Mouse (Mus musculus) MEL (cell line): Measurements from ENCODE around the gene Tbx19. TPM values are rescaled to one million over a fixed set of nuclear protein-coding genes. Genes with fewer than 3 reads are reported as not detected.

Source experiments
- DNase-seq: peaks from one replicate; pipeline ENCODE4 v3.0.0; 2011; ENCODE audit warnings: low read depth, low spot score
- H3K27ac ChIP-seq: 2 replicates; pipeline ENCODE4 v1.5.1; 2012; ENCODE audit warnings: low read depth, mild to moderate bottlenecking, control low read depth, low read length, moderate library complexity; ENCODE audit not compliant: control insufficient read depth
- H3K27me3 ChIP-seq, 2 experiments: fragments of 150-350 bp in 1 of 2; sonication (generic) in 1 of 2; 2 replicates each; pipeline ENCODE4 v1.6.1; 2012; ENCODE audit warnings: low read length in 2 of 2, mild to moderate bottlenecking in 2 of 2, improper control_type of control experiment in 1 of 2, moderate library complexity in 1 of 2; ENCODE audit not compliant: insufficient read depth in 2 of 2, control insufficient read depth in 1 of 2
- H3K36me3 ChIP-seq, 2 experiments: 2 replicates each; pipeline ENCODE4 v1.6.1; 2012 to 2014; ENCODE audit warnings: low read length in 2 of 2, improper control_type of control experiment in 1 of 2, inconsistent platforms in 1 of 2, mild to moderate bottlenecking in 1 of 2; ENCODE audit not compliant: insufficient read depth in 2 of 2, control insufficient read depth in 1 of 2
- H3K4me1 ChIP-seq, 2 experiments: fragments of 150-350 bp in 1 of 2; sonication (generic) in 1 of 2; 2 replicates each; pipeline ENCODE4 v1.6.1; 2012; ENCODE audit warnings: low read length in 2 of 2, improper control_type of control experiment in 1 of 2, mild to moderate bottlenecking in 1 of 2; ENCODE audit not compliant: insufficient read depth in 2 of 2, control insufficient read depth in 1 of 2
- H3K4me3 ChIP-seq, 2 experiments: fragments of 150-350 bp in 1 of 2; sonication (generic) in 1 of 2; 2 replicates each; pipeline ENCODE4 v1.5.1; 2012; ENCODE audit warnings: low read depth in 2 of 2, low read length in 2 of 2, mild to moderate bottlenecking in 2 of 2, moderate library complexity in 2 of 2, control low read depth in 1 of 2, improper control_type of control experiment in 1 of 2; ENCODE audit not compliant: control insufficient read depth in 1 of 2, insufficient read depth in 1 of 2
- H3K79me2 ChIP-seq: 2 replicates; pipeline ENCODE4 v1.6.1; 2012; ENCODE audit warnings: mild to moderate bottlenecking, low read length, moderate library complexity; ENCODE audit not compliant: control insufficient read depth, poor library complexity, insufficient read depth
- H3K9ac ChIP-seq: 2 replicates; pipeline ENCODE4 v1.6.1; 2012; ENCODE audit warnings: low read depth, mild to moderate bottlenecking, control low read depth, low read length, moderate library complexity; ENCODE audit not compliant: control insufficient read depth, poor library complexity, severe bottlenecking
- H3K9me3 ChIP-seq: fragments of 150-350 bp; sonication (generic); replicated peaks from 2 replicates; pipeline ENCODE4 v1.6.1; 2012; ENCODE audit warnings: mild to moderate bottlenecking, low read length, improper control_type of control experiment, moderate library complexity; ENCODE audit not compliant: insufficient read depth
- BHLHE40 ChIP-seq: IDR thresholded peaks from 2 replicates; pipeline ENCODE4 v1.6.1; 2012; ENCODE audit warnings: low read depth, mild to moderate bottlenecking, inconsistent platforms, low read length, improper control_type of control experiment, borderline replicate concordance
- CHD2 ChIP-seq: IDR thresholded peaks from 2 replicates; pipeline ENCODE4 v1.6.1; 2011; ENCODE audit warnings: low read length, improper control_type of control experiment
- CTCF ChIP-seq, 3 experiments: IDR thresholded peaks in 2 of 3; conservative IDR thresholded peaks in 1 of 3; 2 replicates each; pipeline ENCODE4 v1.5.1; 2011 to 2012; ENCODE audit warnings: low read length in 3 of 3, low read depth in 2 of 3, mild to moderate bottlenecking in 2 of 3, improper control_type of control experiment in 1 of 3, inconsistent platforms in 1 of 3, mixed read lengths in 1 of 3, moderate library complexity in 1 of 3; ENCODE audit not compliant: control insufficient read depth in 1 of 3, insufficient read depth in 1 of 3, poor library complexity in 1 of 3, severe bottlenecking in 1 of 3
- E2F4 ChIP-seq: IDR thresholded peaks from 2 replicates; pipeline ENCODE4 v1.6.1; 2011; ENCODE audit warnings: low read depth, low read length, improper control_type of control experiment, borderline replicate concordance
- EP300 ChIP-seq, 2 experiments: IDR thresholded peaks; 2 replicates each; pipeline ENCODE4 v1.6.1; 2011; ENCODE audit warnings: improper control_type of control experiment in 2 of 2, low read length in 2 of 2, low read depth in 1 of 2, mild to moderate bottlenecking in 1 of 2
- ETS1 ChIP-seq: IDR thresholded peaks from 2 replicates; pipeline ENCODE4 v1.6.1; 2012; ENCODE audit warnings: low read depth, mild to moderate bottlenecking, inconsistent platforms, low read length, improper control_type of control experiment, moderate library complexity
- GABPA ChIP-seq: IDR thresholded peaks from 2 replicates; pipeline ENCODE4 v1.6.1; 2012; ENCODE audit warnings: low read depth, mild to moderate bottlenecking, inconsistent platforms, low read length, improper control_type of control experiment, moderate library complexity
- GATA1 ChIP-seq: IDR thresholded peaks from 2 replicates; pipeline ENCODE4 v1.6.1; 2011; ENCODE audit warnings: low read depth, low read length, improper control_type of control experiment
- KAT2A ChIP-seq: conservative IDR thresholded peaks from 2 replicates; pipeline ENCODE4 v1.6.1; 2012; ENCODE audit warnings: low read depth, low read length, improper control_type of control experiment, inconsistent platforms
- MAFK ChIP-seq: IDR thresholded peaks from 2 replicates; pipeline ENCODE4 v1.6.1; 2011; ENCODE audit warnings: low read depth, mild to moderate bottlenecking, low read length, improper control_type of control experiment, borderline replicate concordance
- MAZ ChIP-seq: IDR thresholded peaks from 2 replicates; pipeline ENCODE4 v1.6.1; 2012; ENCODE audit warnings: low read depth, mild to moderate bottlenecking, inconsistent platforms, low read length, improper control_type of control experiment
- MXI1 ChIP-seq: IDR thresholded peaks from 2 replicates; pipeline ENCODE4 v1.6.1; 2011; ENCODE audit warnings: mild to moderate bottlenecking, low read depth, low read length, improper control_type of control experiment
- MYB ChIP-seq: IDR thresholded peaks from 2 replicates; pipeline ENCODE4 v1.6.1; 2011; ENCODE audit warnings: mild to moderate bottlenecking, low read depth, low read length, improper control_type of control experiment
- NELFE ChIP-seq: IDR thresholded peaks from 2 replicates; pipeline ENCODE4 v1.6.1; 2011; ENCODE audit warnings: low read depth, low read length, improper control_type of control experiment
- POLR2A ChIP-seq, 2 experiments: IDR thresholded peaks; 2 replicates each; pipeline ENCODE4 v1.6.1; 2011 to 2012; ENCODE audit warnings: low read length in 2 of 2, mild to moderate bottlenecking in 2 of 2, control low read depth in 1 of 2, improper control_type of control experiment in 1 of 2, low read depth in 1 of 2, moderate library complexity in 1 of 2; ENCODE audit not compliant: control insufficient read depth in 1 of 2, insufficient read depth in 1 of 2, poor library complexity in 1 of 2
- POLR2AphosphoS2 ChIP-seq: IDR thresholded peaks from 2 replicates; pipeline ENCODE4 v1.6.1; 2011; ENCODE audit warnings: low read length, improper control_type of control experiment
- RAD21 ChIP-seq: IDR thresholded peaks from 2 replicates; pipeline ENCODE4 v1.6.1; 2011; ENCODE audit warnings: mild to moderate bottlenecking, low read depth, low read length, improper control_type of control experiment
- SIN3A ChIP-seq: IDR thresholded peaks from 2 replicates; pipeline ENCODE4 v1.6.1; 2012; ENCODE audit warnings: low read length, improper control_type of control experiment, inconsistent platforms
- SMC3 ChIP-seq: IDR thresholded peaks from 2 replicates; pipeline ENCODE4 v1.6.1; 2011; ENCODE audit warnings: low read depth, low read length, improper control_type of control experiment
- TBP ChIP-seq: IDR thresholded peaks from 2 replicates; pipeline ENCODE4 v1.8.0; 2011; ENCODE audit warnings: low read depth, low read length, improper control_type of control experiment
- TCF12 ChIP-seq: IDR thresholded peaks from 2 replicates; pipeline ENCODE4 v1.6.1; 2014; ENCODE audit warnings: low read depth, mild to moderate bottlenecking, inconsistent platforms, low read length, improper control_type of control experiment, moderate library complexity
- USF1 ChIP-seq: IDR thresholded peaks from 2 replicates; pipeline ENCODE4 v1.6.1; 2014; ENCODE audit warnings: low read depth, mild to moderate bottlenecking, inconsistent platforms, low read length, improper control_type of control experiment, moderate library complexity
- polyA plus RNA-seq, 2 experiments: library from polyadenylated mRNA; stranded (reverse) in 1 of 2; unstranded in 1 of 2; fragments of >175 nt in 1 of 2; fragments of >200 nt in 1 of 2; gene quantifications; 2 replicates each; pipeline versions ENCODE4 v1.2.1 to v1.2.4; 2012; ENCODE audit warnings: low replicate concordance in 2 of 2, low read depth in 1 of 2; ENCODE audit not compliant: insufficient read length in 2 of 2, insufficient read depth in 1 of 2, missing spikeins in 1 of 2
- total RNA-seq: library from RNA; depleted of rRNA; stranded (reverse); fragments of 300-350 nt; gene quantifications from 2 replicates; pipeline ENCODE4 v1.2.3, GENCODE M21; 2012

Gene Tbx19
- total and polyA plus RNA-seq, 3 experiments, result 0.19 TPM; not detected in 2

GRCm38 (mm10) chr1:165110659-165111058 lies 49.9 kb downstream of the Tbx19 start:
- H3K4me3 ChIP-seq, result no peak overlapping the region
- no peaks in the 10 kb centered on the region for H3K79me2 ChIP-seq
- DNase-seq, result no peak
- TF ChIP-seq EP300 (IDR thresholded peaks at IDR 0.05; ENCODE audit: low read depth in 1 of 2, low read length in 2 of 2) (no peak), NELFE (no peak), CTCF (IDR thresholded peaks at IDR 0.05 in 2 of 3, conservative IDR thresholded peaks at IDR 0.05 in 1 of 3; ENCODE audit: control insufficient read depth in 1 of 3, insufficient read depth in 1 of 3, low read depth in 2 of 3, low read length in 3 of 3, poor library complexity in 1 of 3, severe bottlenecking in 1 of 3) (no peak), SIN3A (no peak), GATA1 (no peak), MYB (no peak), E2F4 (no peak), KAT2A (no peak), BHLHE40 (no peak), POLR2A (IDR thresholded peaks at IDR 0.05; ENCODE audit: control insufficient read depth in 1 of 2, insufficient read depth in 1 of 2, low read depth in 1 of 2, low read length in 2 of 2, poor library complexity in 1 of 2) (no peak), TCF12 (no peak), CHD2 (no peak), USF1 (no peak), MXI1 (no peak), MAZ (no peak)
- H3K36me3 ChIP-seq, result peaks cover 0 to 2% of the 10 kb centered on the region in 2 experiments; a peak in 1 of 4 replicates
- no peak overlapping the region for H3K27ac ChIP-seq
- H3K27me3 ChIP-seq, result no peaks in the 10 kb centered on the region
- H3K4me1 ChIP-seq, result peaks cover 0 to 14% of the 10 kb centered on the region in 2 experiments; a peak in 2 of 4 replicates
- H3K9ac ChIP-seq, result no peak overlapping the region
- no peaks in the 10 kb centered on the region for H3K9me3 ChIP-seq

- Histone ChIP-seq H3K27me3 (no peaks in the 10 kb centered on the region), H3K27ac (no peak overlapping the region), H3K4me1 (peaks cover 0 to 20% of the 10 kb centered on the region in 2 experiments; a peak in 2 of 4 replicates), H3K9me3 (no peaks in the 10 kb centered on the region), H3K36me3 (peaks cover 0 to 6% of the 10 kb centered on the region in 2 experiments; a peak in 2 of 4 replicates), H3K79me2 (no peaks in the 10 kb centered on the region), H3K9ac (no peak overlapping the region), H3K4me3 (no peak overlapping the region)
- TF ChIP-seq RAD21 (no peak), SMC3 (no peak), TBP (no peak), MAFK (no peak), POLR2AphosphoS2 (no peak), E2F4 (no peak), GABPA (no peak), MXI1 (no peak), CTCF (IDR thresholded peaks at IDR 0.05 in 2 of 3, conservative IDR thresholded peaks at IDR 0.05 in 1 of 3; ENCODE audit: control insufficient read depth in 1 of 3, insufficient read depth in 1 of 3, low read depth in 2 of 3, low read length in 3 of 3, poor library complexity in 1 of 3, severe bottlenecking in 1 of 3) (no peak), ETS1 (no peak), BHLHE40 (no peak), TCF12 (no peak)
- no peak for DNase-seq
Observed at GRCm38 (mm10) chr1:165109135-165109534, 51.4 kb downstream of the Tbx19 start.
